8 mouse cellular contexts compared by ENCODE assay signal in genomic region chrX:99974803-99975202, GRCm38 (mm10). TPM values are rescaled to one million over a fixed set of nuclear protein-coding genes. Genes with fewer than 3 reads are reported as not detected.
A peak's percentile ranks its signal among the peaks of the same experiment; 100 is the strongest.
DNase-seq lines count a peak whose midpoint lies in the region; ATAC-seq and TF ChIP-seq lines count a peak whose summit lies in the region.

No protein-coding gene starts in this region.

- no peak for TF ChIP-seq POLR2A in kidney, adult 2 months (IDR thresholded peaks at IDR 0.05; ENCODE audit: low read depth, low read length)

- no peak overlapping the region for H3K27ac ChIP-seq in kidney, embryonic 16.5 days (ENCODE audit: low read length)
- no peak overlapping the region for H3K27ac ChIP-seq in kidney, adult 2 months (ENCODE audit: insufficient read depth, low read depth, low read length)
- H3K27ac ChIP-seq in embryonic facial prominence, embryonic 15.5 days (replicated peaks): no peak overlapping the region
- H3K27ac ChIP-seq in hindbrain, postnatal 0 days: no peak overlapping the region
- H3K27ac ChIP-seq in midbrain, postnatal 0 days (ENCODE audit: low read depth, low read length): no peak overlapping the region

- H3K9me3 ChIP-seq in kidney, embryonic 16.5 days (ENCODE audit: low read length): no peaks in the 10 kb centered on the region
- no peaks in the 10 kb centered on the region for H3K9me3 ChIP-seq in embryonic facial prominence, embryonic 15.5 days (replicated peaks)
- no peaks in the 10 kb centered on the region for H3K9me3 ChIP-seq in hindbrain, postnatal 0 days (ENCODE audit: low read length)
- H3K9me3 ChIP-seq in midbrain, postnatal 0 days (ENCODE audit: low read length): no peaks in the 10 kb centered on the region

- WGBS in kidney, embryonic 16.5 days: 30% methylated on average over 5 of the region's 5 CpGs
- WGBS in kidney, adult 2 months: 6% methylated on average over 5 of the region's 5 CpGs
- WGBS in embryonic facial prominence, embryonic 15.5 days: 21% methylated on average over 5 of the region's 5 CpGs
- 28% methylated on average over 5 of the region's 5 CpGs for WGBS in hindbrain, postnatal 0 days
- WGBS in midbrain, postnatal 0 days: 22% methylated on average over 5 of the region's 5 CpGs

- TF ChIP-seq CTCF in kidney, adult 2 months (conservative IDR thresholded peaks at IDR 0.05; ENCODE audit: insufficient read depth, insufficient read length, low read depth, low read length): no peak
- no peak for TF ChIP-seq CTCF in hindbrain, postnatal 0 days (IDR thresholded peaks at IDR 0.05; ENCODE audit: low read depth)
- TF ChIP-seq CTCF in midbrain, postnatal 0 days (IDR thresholded peaks at IDR 0.05): no peak

- no peaks in the 10 kb centered on the region for H3K4me1 ChIP-seq in kidney, embryonic 16.5 days (ENCODE audit: insufficient read depth, low read length)
- no peaks in the 10 kb centered on the region for H3K4me1 ChIP-seq in kidney, adult 2 months (ENCODE audit: control insufficient read depth, insufficient read depth, low read length)
- H3K4me1 ChIP-seq in embryonic facial prominence, embryonic 15.5 days: no peaks in the 10 kb centered on the region
- H3K4me1 ChIP-seq in hindbrain, postnatal 0 days (ENCODE audit: insufficient read depth, low read length): no peaks in the 10 kb centered on the region
- no peaks in the 10 kb centered on the region for H3K4me1 ChIP-seq in midbrain, postnatal 0 days (ENCODE audit: insufficient read depth, low read length)

- DNase-seq in kidney, adult 2 months: no peak
- no peak for DNase-seq in hindbrain, postnatal 0 days (ENCODE audit: low spot score)
- DNase-seq in midbrain, postnatal 0 days (ENCODE audit: low spot score): no peak
- DNase-seq in kidney, postnatal 10 days: no peak
- DNase-seq in lung, adult 18-20 months: no peak

- peak overlapping the region; percentile 58 for H3K4me3 ChIP-seq in kidney, embryonic 16.5 days (ENCODE audit: low read length)
- H3K4me3 ChIP-seq in kidney, adult 2 months (ENCODE audit: insufficient read depth, low read depth, low read length): no peak overlapping the region
- peak overlapping the region; percentile 55 for H3K4me3 ChIP-seq in embryonic facial prominence, embryonic 15.5 days (replicated peaks)
- peak overlapping the region; percentile 49 for H3K4me3 ChIP-seq in hindbrain, postnatal 0 days (ENCODE audit: low read length)
- H3K4me3 ChIP-seq in midbrain, postnatal 0 days (ENCODE audit: low read depth, low read length): peak overlapping the region; percentile 54; the same call in 1 of the 2 replicates

- ATAC-seq in kidney, embryonic 16.5 days (ENCODE audit: low FRiP score, low TSS enrichment): 0 out of 2 replicates have a peak, but pooled peaks have one; percentile 17
- no peak for ATAC-seq in embryonic facial prominence, embryonic 15.5 days (ENCODE audit: insufficient number of reproducible peaks, low FRiP score, low TSS enrichment, low read depth)
- ATAC-seq in hindbrain, postnatal 0 days: peak; percentile 11; the same call in 1 of the 2 replicates
- 0 out of 2 replicates have a peak, but pooled peaks have one; percentile 8 for ATAC-seq in midbrain, postnatal 0 days (ENCODE audit: low FRiP score)
- no peak for ATAC-seq in granulocyte monocyte progenitor cell, adult 5-6 weeks (replicated peaks; ENCODE audit: poor library complexity, severe bottlenecking)

- H3K36me3 ChIP-seq in kidney, embryonic 16.5 days (ENCODE audit: insufficient read depth, low read length): no peaks in the 10 kb centered on the region
- no peaks in the 10 kb centered on the region for H3K36me3 ChIP-seq in kidney, adult 2 months (ENCODE audit: control insufficient read depth, insufficient read depth, low read length)
- no peaks in the 10 kb centered on the region for H3K36me3 ChIP-seq in embryonic facial prominence, embryonic 15.5 days
- no peaks in the 10 kb centered on the region for H3K36me3 ChIP-seq in hindbrain, postnatal 0 days (ENCODE audit: insufficient read depth, low read length)
- H3K36me3 ChIP-seq in midbrain, postnatal 0 days (ENCODE audit: insufficient read depth, low read length): no peaks in the 10 kb centered on the region

- no peak overlapping the region for H3K9ac ChIP-seq in kidney, embryonic 16.5 days (replicated peaks; ENCODE audit: low read length)
- no peak overlapping the region for H3K9ac ChIP-seq in embryonic facial prominence, embryonic 15.5 days
- no peak overlapping the region for H3K9ac ChIP-seq in hindbrain, postnatal 0 days (replicated peaks; ENCODE audit: low read length)
- H3K9ac ChIP-seq in midbrain, postnatal 0 days (replicated peaks; ENCODE audit: low read length, poor library complexity, severe bottlenecking): no peak overlapping the region

- peak overlapping the region; percentile 85 for H3K4me2 ChIP-seq in kidney, embryonic 16.5 days (replicated peaks; ENCODE audit: low read depth, low read length)
- peak overlapping the region; percentile 78 for H3K4me2 ChIP-seq in embryonic facial prominence, embryonic 15.5 days (replicated peaks)
- H3K4me2 ChIP-seq in hindbrain, postnatal 0 days (ENCODE audit: low read depth, low read length): peak overlapping the region; percentile 67
- H3K4me2 ChIP-seq in midbrain, postnatal 0 days (ENCODE audit: low read depth, low read length, poor library complexity, severe bottlenecking): peak overlapping the region; percentile 70

- H3K27me3 ChIP-seq in kidney, embryonic 16.5 days (ENCODE audit: insufficient read depth, low read length): peaks cover 6% of the 10 kb centered on the region; the same call in 1 of the 2 replicates
- H3K27me3 ChIP-seq in kidney, adult 2 months (replicated peaks; ENCODE audit: control insufficient read depth, insufficient read depth, low read length): no peaks in the 10 kb centered on the region
- H3K27me3 ChIP-seq in embryonic facial prominence, embryonic 15.5 days: peaks cover 3% of the 10 kb centered on the region; the same call in 1 of the 2 replicates
- H3K27me3 ChIP-seq in hindbrain, postnatal 0 days (ENCODE audit: insufficient read depth, low read length): peaks cover 5% of the 10 kb centered on the region; the same call in 1 of the 2 replicates
- H3K27me3 ChIP-seq in midbrain, postnatal 0 days (ENCODE audit: insufficient read depth, low read length): 0 out of 2 replicates have a peak, but pooled peaks cover 6% of the 10 kb centered on the region

RNA-seq across cellular contexts. Expression of gene Eda, which starts 0.6 kb away (rescaled TPM):
- 1.9 and 2.0 TPM in 2 replicates for polyA plus RNA-seq in kidney, embryonic 16.5 days (2015; fragmentation: Nextera tagmentation; extraction: Ambion mirVana)
- polyA plus RNA-seq in kidney, adult 2 months (2012; rRNA removed): 0.79 and 0.97 TPM in 2 replicates
- 4.5 TPM in 2 replicates for polyA plus RNA-seq in embryonic facial prominence, embryonic 15.5 days (2015; fragmentation: Nextera tagmentation; extraction: Ambion mirVana)
- 5.8 and 7.5 TPM in 2 replicates for total RNA-seq in hindbrain, postnatal 0 days (2014; rRNA removed)
- polyA plus RNA-seq in hindbrain, postnatal 0 days (2015; fragmentation: Nextera tagmentation; extraction: Ambion mirVana): 1.7 and 2.1 TPM in 2 replicates
- 9.1 and 10.1 TPM in 2 replicates for total RNA-seq in midbrain, postnatal 0 days (2014; rRNA removed)
- 1.8 and 1.9 TPM in 2 replicates for polyA plus RNA-seq in midbrain, postnatal 0 days (2015; fragmentation: Nextera tagmentation; extraction: Ambion mirVana)
- 0.30 TPM in 1 of 2 replicates, not detected in the other for total RNA-seq in granulocyte monocyte progenitor cell, adult 5-6 weeks (2014; fragmentation: Nextera tagmentation)
- 0.17 and 0.67 TPM in 2 replicates for total RNA-seq in granulocyte monocyte progenitor cell, adult 5-6 weeks (2017)

Comparison
In these comparisons a context has a peak if more than half of its experiments do, and no peak if none do; other contexts are left out.
1. ATAC-seq: peak in kidney, embryonic 16.5 days (single experiment), hindbrain, postnatal 0 days (single experiment) and midbrain, postnatal 0 days (single experiment); none in embryonic facial prominence, embryonic 15.5 days (single experiment) and granulocyte monocyte progenitor cell, adult 5-6 weeks (single experiment).
2. Peak in every context shown above with its lines, with median percentiles within 50 percentile points of each other: H3K4me2 ChIP-seq.